Mouse (Mus musculus) megakaryocyte, adult 5-6 weeks (primary cell): ENCODE measurements around the gene Gpx6. TPM values are rescaled to one million over a fixed set of nuclear protein-coding genes. Genes with fewer than 3 reads are reported as not detected.

Experiments used
- ATAC-seq: 2 replicates; pipeline ENCODE4 v1.8.0; 2016; ENCODE audit warnings: mild to moderate bottlenecking, inconsistent platforms; ENCODE audit not compliant: poor library complexity, severe bottlenecking
- total RNA-seq, 2 experiments: library from RNA; stranded (forward) in 1 of 2; stranded (reverse) in 1 of 2; fragments of 153-499, 151-499 nt in 1 of 2; fragments of 221-1000, 200-1000 nt in 1 of 2; gene quantifications; 2 replicates each; pipeline versions ENCODE4 v1.2.3 to v1.2.4; 2015 to 2017

Gene Gpx6
- not detected in 2 replicates for total RNA-seq (2015)
- total RNA-seq (2017), result not detected in 2 replicates

DNA sequence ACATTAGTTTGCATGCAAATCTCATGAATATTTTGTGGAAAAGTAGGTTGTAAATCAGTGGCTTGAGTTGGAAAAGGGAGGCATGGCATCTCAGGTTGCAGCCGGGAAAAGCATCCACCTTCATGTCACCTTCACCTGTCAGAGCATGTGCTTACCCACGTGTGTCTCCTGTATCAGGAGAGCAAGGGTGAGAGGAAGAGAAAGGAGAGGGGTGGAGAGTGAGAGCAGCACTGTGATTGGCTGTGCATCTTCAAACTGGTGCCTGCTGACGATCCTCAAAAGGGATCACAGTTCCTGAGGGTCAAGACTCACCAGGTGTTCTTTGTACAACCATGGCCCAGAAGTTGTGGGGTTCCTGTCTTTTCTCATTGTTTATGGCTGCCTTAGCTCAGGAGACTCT lies at the start of gene Gpx6:
Gpx6 (plus strand) TSS at position 200 of the 400 bp plus-strand sequence.
- no peak for ATAC-seq

DNA sequence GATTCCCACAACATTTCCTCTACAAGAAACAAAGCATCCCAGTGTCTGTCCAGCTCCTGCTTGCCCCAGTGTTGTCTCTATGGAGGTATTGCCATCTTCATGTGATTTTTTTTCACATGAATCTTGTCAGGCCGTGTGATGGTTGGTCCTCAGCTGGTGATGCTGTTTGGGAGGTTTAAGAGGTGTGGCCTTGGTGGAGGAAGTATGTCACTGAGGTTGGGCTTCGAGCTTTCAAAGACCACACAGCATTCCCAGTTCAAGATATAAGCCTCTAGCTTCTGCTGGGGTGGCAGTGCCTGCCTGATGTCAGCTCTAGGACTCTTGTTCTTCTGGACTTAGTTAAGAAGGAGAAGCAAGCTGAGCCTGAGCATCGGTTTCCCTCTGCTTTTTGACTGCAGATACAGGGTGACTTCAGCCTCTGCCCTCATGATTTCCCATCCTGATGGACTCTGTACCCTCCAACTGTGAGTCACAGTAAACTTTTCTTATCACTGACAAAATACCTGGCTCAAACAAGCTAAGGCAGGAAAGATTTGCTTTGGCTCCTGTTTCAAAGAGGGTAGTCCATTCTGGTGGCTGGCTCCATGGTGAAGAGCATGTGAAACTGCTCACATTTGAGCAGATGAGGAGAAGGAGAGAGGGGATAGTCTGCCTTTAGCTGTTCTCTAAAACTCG lies 49.0 kb upstream of the Gpx6 start:
- ATAC-seq, result no peak

DNA sequence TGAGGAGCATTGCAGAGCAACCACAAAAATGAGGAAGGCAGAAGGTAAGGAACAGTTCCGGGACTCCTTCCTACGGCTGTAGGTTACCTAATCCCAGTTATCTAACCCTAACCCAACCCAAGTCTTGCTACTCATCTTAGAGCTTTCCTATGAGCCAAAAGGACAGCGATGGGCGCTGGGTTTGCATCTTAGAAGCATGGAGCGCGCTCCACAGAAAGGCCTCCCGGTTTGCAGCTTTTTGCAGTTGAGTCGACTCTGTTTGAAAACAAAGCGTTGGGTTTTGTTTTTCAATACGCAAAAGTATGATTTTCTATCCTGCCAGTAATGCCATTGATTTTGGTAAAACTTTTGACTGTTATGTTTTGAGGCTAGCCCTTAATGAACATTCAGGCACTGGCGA lies 48.0 kb upstream of the Gpx6 start:
- ATAC-seq, result no peak

DNA sequence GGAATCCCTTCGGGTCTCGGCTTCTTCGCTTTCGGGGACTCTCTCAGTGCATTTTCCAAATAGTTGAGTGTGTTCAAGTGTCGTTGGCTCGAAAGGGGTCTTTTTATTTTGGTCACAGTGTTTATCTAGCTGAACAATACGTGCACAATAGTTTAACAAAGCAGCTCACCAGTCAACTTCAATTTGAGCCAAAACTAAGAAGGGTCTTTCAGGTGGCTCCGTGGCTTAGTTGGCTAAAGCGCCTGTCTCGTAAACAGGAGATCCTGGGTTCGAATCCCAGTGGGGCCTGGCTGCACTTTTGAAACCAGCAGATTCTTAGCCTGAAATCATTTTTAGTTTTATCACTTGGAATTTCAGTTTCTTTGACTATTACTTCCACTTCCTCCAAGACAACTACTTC lies 47.6 kb upstream of the Gpx6 start:
- ATAC-seq, result no peak

DNA sequence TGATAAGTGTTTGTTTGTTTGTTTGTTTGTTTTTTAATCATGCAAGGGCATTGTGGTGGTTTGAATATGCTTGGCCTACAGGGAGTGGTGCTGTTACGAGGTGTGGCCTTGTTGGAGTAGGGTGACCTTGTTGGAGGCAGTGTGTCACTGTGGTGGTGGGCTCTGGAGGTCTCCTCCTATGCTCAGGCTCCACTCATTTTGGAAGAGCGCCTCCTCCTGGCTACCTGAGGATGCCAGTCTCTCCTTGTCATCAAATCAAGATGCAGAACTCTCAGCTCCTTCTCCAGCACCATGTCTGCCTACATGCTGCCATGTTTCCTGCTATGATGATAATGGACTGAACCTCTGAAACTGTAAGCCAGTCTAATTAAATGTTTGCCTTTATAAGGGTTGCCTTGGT lies 46.2 kb upstream of the Gpx6 start:
- ATAC-seq, result no peak

DNA sequence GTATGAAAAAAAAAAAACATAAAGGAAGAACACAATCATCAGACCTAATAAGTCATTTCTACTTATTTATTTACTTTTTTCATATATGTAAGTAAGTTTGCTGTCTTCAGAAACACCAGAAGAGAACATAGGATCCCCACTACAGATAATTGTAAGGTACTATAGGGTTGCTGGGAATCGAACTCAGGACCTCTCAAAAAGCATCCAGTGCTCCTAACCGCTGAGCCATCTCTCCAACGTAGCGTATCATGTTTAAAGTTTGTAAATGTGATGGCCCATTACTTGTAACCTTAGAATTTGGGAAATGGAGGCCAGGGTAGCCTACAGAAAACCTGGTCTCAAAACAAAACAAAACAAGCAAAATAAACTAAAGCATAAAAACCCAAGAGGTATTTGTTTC lies 44.4 kb upstream of the Gpx6 start:
- no peak for ATAC-seq

DNA sequence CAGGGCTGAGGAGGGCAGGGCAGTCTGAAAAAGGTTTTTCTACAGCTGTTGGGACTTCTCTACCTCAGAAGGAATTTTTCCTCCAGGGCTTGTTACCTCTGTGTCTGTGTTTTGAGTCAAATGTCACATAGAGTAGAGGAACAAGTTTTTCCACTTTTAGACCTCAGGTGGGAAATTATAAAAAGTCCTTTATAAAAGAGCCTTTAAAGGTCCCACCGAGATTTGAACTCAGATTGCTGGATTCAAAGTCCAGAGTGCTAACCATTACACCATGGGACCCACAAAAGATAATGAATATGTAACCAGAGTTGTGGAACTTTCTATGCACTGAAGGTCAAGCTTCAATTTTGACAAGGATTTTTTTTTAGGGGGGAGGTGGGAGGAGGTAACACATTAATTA lies 43.7 kb upstream of the Gpx6 start:
- ATAC-seq, result no peak

DNA sequence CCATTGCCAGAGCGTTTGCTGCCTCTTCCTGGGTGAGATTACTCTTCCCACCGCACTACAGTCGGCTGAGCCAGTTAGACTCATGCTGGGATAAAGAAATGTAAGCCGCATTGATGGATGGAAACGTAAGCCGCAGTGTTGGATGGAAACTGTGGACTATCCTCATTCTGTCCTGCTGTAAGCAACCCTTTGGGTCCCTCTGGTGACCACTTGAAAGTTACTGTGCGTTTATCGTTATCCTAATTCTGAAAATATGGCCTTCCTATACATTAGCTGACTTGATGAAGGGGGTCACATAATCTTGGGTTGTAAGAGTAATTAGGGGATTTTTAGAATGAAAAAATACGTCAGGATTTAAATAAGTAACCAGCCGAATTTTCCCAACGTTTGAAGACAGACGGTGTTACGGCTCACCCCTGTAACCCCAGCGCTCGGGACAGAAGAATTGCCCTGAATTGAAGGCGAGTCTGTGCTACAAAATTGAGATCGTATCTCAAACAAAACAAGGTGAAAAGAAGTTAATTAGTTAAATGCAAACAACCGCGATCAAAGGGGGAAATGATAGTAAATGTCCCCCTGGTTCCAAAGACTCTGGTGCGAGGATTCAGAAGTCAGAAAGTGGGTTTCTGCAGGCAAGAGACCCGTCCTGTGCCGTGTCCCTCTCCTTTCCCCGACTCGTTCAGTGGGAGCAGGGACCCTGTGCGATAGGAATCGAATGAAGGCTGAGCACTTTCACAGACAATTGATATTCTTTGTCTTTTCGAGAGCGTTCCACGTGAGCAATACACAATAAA lies 36.7 kb upstream of the Gpx6 start:
- 0 out of 2 replicates have a peak, but pooled peaks have one; percentile 37 for ATAC-seq

DNA sequence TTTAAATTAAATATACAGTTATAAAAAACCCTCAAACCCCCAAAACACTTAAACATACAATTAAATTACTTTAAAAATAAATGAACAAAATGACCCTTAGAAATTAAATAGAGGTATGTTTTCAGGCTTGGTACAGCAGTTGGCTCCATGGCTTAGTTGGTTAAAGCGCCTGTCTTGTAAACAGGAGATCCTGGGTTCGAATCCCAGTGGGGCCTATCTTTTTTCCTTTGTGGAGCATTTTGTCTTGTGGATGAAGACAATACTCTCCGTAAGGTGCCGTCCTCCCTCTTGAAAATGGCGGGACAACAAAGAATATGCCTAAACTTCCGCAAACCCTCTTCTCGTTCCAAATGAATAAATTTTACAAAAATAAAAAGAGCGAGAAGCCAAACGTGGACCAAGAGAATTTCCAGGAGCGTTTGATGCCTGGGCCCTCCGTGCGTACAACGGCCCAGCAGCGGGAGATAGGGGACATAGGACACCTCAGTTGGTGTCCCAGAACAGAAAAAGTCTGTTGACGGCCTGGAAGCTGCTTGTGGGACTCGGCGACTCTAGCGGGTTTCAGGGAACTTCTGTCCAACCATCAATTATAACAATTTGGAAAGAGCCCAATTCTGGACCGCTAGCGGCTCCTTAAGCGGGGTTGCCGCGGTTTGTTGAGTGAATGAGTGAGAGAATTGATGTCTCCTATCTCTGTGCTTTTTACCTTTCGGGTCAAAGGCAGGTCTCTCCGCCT lies 35.9 kb upstream of the Gpx6 start:
- peak; percentile 25 for ATAC-seq

DNA sequence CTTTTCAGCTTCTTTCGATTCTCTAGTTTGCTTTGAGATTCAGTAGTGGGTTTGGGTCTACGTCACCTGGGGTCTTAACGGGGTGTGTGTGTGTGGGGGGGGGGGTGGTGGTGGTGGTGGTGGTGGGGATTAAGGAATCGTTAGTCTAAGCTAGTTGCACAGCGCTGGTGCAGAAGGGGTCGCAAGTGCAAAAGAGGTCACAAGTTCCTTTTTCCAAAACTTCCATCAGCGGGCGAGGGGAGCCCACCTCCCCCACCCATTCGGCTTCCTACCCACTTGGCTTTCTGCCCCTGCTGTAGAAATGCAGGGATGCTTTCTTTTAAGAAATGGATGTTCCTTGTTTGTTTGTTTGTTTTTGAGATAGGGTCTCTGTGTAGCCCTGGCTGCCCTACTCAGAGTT lies 35.4 kb upstream of the Gpx6 start:
- ATAC-seq, result no peak

DNA sequence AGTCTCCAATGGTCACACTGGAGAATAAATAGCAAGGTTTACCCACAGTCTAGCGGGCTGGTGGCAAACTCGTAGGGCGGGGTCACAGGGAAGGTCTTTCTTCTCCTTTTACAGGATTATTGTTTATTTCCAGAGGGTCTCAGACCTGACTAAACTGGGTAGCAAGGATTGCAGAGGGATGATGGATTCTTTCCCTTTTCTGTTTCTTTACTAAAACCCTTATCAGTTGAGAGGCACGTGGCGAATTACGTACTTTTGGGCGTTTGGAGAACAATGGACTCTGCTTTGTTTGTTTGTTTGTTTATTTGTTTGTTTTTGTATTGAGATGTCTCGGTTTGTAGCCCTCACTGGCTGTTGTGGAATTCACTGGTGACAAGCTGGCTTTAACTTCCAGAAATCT lies 32.8 kb upstream of the Gpx6 start:
- ATAC-seq, result no peak

DNA sequence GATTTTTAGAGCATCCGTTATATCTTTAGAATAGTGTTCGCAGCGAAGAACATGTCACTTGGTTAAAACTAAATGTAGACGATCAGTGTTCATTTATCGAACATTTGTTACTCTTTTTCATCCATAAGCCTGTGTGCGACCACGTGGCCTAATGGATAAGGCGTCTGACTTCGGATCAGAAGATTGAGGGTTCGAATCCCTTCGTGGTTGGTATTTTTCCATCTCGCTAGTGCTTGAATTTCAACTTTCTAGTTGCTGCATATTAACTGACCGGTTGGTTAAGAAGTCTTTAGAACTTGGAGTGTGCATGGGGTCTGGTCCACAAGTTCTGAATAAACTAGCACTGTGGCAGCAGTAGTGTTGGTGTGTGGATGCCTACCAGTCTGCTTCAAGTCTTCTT lies 32.4 kb upstream of the Gpx6 start:
- ATAC-seq, result peak; percentile 55

DNA sequence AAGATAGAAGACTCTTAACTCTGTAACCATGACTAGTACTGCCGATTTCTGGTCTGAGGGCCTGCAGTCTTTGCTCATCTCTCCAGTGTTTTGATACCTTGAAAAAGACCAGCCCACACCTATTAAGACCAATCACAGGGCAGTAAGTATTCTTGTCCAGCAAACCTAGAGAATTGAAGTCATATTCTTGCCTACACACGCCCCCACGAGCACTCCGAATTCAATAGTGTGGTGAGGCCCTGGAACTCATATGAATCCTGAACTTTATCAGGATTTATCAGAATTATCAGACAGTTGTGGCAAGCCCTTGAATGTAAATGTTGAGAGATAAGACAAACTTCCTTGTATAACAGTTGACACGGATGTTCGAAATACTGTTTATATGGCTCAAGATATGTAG lies 19.3 kb upstream of the Gpx6 start, which contains the start of gene Gpx5:
Gpx5 (minus strand) TSS at position 101 of the 400 bp plus-strand sequence.
- no peak for ATAC-seq

DNA sequence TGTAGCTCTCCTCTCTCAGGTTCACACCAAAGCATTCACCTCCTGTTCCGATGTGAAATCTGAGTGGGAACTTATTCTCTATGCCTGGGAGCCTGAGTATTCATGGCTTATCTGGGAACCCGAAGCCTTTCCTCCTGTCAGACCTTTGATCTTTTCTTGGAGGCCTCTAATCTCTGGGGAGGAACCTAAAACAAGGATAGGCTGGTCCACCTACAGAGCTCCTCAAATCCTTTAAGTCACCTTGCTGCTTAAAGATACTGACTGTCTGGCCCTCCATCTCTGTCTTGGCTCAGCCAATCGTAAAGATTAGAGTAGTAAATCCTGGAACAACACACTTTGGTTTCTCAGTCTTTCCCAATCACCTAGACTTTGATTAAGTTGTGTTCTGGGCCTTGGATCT lies 13.4 kb upstream of the Gpx6 start:
- ATAC-seq, result no peak

DNA sequence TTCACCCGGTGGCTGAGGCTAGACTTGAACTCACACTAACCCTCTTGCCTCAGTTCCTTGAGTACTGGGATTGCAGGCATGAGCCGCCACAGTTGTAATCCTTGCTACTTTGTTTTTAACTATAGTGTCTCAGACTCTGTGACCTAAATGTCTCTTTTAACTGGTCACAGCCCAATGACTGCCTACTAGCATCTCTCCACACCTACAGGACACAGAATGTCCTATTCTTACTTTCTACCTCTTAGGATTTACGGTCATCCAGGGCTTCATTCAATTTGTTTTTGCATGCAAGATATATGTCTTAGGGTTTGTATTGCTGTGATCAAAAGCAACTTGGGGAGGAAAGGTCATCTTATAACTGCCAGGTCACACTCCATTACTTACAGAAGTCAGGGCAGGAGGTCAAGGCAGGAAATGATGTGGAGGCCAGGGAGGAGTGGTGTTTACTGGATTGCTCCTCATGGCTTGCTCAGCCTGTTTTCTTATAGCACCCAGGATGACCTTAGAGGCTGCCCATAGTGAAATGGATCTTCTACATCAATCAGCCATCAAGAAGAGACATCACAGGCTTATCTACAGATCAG lies 7.3 kb upstream of the Gpx6 start:
- no peak for ATAC-seq

DNA sequence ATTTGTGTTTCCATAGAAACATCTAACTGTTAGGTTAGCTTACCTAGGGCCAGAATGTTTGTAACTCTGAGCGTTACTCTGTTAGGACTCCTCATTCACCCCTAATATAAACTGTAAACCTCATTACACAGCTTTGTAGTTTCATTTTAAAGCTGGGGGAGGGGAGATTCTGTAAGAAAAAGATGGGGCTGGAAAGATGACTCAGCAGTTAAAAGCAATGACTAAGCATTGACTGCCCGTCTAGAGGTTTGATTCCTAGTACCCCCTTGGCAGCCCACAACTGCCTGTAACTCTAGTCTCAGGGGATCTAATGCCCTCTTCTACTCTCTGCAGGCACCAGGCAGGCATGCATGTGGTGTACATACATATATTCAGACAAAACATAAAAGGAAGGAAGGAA lies 2.1 kb upstream of the Gpx6 start:
- ATAC-seq, result no peak

DNA sequence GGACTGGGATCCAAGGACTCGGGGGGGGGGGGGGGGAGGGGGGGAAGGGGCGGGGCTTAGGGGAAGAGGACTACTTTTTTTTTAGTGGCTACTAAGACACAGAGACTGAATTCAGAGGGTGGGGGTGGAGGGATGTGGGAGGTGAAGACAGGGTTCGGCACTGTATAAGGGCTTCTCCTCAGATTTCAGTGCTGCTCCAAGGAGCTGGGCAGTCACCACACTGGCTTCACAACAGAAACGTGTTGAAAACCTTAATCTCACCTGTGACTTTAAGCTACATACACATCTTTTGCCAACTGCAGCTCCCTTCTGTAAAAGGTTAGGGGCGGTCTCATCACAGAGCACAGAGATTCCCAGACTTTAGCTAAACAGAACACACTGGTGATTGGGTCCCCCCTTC lies 929 bp downstream of the Gpx6 start:
- ATAC-seq, result no peak

DNA sequence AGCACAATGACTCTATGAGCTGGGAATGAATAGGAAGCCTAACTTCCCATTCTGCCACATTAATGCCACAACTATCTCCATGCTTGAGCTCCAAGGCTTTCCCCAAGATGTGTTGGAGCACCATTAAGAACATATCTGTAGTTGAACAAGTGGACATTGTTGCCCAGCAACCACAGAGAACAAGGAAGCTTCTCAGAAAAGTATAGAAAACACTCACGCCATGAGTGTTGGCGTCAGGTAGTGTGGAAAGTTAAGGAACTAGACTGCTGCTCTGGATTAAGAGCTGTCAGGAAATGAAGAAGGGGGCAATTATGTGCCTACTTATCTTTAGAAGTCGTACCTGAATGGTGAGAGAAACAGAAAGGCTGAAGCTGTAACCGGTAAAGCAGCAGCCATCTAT lies 2.0 kb downstream of the Gpx6 start:
- ATAC-seq, result no peak

DNA sequence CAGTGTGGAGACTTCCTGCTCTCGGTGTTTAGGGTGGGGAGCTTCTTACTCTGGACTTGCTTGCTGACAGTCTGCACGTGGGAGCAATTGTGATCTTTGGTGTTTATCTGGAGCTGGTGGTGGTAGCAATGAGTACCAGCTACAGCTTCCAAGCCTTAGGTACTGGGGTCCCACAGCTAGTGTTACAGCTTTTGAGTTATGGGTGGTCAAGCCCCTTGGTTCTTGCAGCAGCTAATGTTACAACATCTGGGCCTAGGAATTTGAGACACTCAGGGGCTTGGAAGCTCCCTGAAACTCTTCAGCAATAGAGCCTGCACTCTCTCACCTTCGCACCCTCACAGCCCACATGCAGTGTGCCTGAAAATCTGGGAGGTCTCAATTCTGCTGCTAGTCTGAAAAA lies 8.3 kb downstream of the Gpx6 start:
- ATAC-seq, result no peak

DNA sequence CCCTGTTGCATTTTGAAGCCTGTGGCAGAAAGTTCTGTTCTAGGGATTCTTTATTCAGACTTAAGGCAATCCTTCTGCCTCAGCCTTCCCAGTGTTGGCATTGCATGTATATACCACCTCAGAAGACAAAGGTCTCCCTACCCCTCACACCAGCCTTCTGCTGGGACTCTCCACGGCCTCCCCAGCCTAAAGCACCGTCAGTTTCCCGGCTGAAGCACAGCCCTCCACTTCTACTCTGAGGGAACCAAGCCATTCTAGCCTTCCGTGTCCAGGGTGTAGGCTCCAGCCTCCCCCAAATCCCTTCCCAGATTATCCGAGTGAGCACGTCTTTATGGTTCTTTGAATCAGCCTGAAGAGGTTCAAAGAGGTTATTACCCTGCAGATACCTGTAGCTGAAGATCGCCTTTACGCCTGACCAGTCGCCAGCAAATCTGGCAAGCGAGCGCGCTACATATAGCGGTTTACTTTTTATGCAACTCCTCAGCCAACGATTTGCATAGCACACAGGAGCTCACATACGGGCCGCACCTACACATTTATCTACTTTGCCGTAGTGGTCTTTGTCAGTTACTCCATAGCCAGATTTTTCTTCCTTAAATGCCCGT lies 10.1 kb downstream of the Gpx6 start:
- no peak for ATAC-seq
